Mouse (Mus musculus): Measurements from ENCODE around the gene Srpk2. TPM values are rescaled to one million over a fixed set of nuclear protein-coding genes. Genes with fewer than 3 reads are reported as not detected.
A peak's percentile ranks its signal among the peaks of the same experiment; 100 is the strongest.

The Srpk2 gene
- total RNA-seq, 2 experiments from 2014 or later, result 46.6 to 51.7 TPM

- no peak for ATAC-seq (replicated peaks; ENCODE audit: poor library complexity)
Observed at GRCm38 (mm10) chr5:23573942-23574341, 110.5 kb downstream of the Srpk2 start.

- no peak for ATAC-seq (replicated peaks; ENCODE audit: poor library complexity)
Observed at GRCm38 (mm10) chr5:23568188-23568587, 116.2 kb downstream of the Srpk2 start.

- peak; percentile 84 for ATAC-seq (replicated peaks; ENCODE audit: poor library complexity)
Observed at GRCm38 (mm10) chr5:23566382-23566781, 118.0 kb downstream of the Srpk2 start.

GRCm38 (mm10) chr5:23562278-23563060 is 121.9 kb downstream of the Srpk2 start:
- ATAC-seq (replicated peaks; ENCODE audit: poor library complexity), result no peak

GRCm38 (mm10) chr5:23561227-23561626 is 123.2 kb downstream of the Srpk2 start:
- no peak for ATAC-seq (replicated peaks; ENCODE audit: poor library complexity)

- ATAC-seq (replicated peaks; ENCODE audit: poor library complexity), result no peak
Observed at GRCm38 (mm10) chr5:23560171-23560570, 124.2 kb downstream of the Srpk2 start.

- no peak for ATAC-seq (replicated peaks; ENCODE audit: poor library complexity)
Observed at GRCm38 (mm10) chr5:23556007-23556770, 128.2 kb downstream of the Srpk2 start.

- peak; percentile 91 for ATAC-seq (replicated peaks; ENCODE audit: poor library complexity)
Observed at GRCm38 (mm10) chr5:23553338-23553737, 131.1 kb downstream of the Srpk2 start.

- ATAC-seq (replicated peaks; ENCODE audit: poor library complexity), result peak; percentile 50
Observed at GRCm38 (mm10) chr5:23551687-23552086, 132.7 kb downstream of the Srpk2 start.

- no peak for ATAC-seq (replicated peaks; ENCODE audit: poor library complexity)
Observed at GRCm38 (mm10) chr5:23535692-23536091, 148.7 kb downstream of the Srpk2 start.

- ATAC-seq (replicated peaks; ENCODE audit: poor library complexity), result no peak
Observed at GRCm38 (mm10) chr5:23531541-23532096, 152.8 kb downstream of the Srpk2 start.

- ATAC-seq (replicated peaks; ENCODE audit: poor library complexity), result no peak
Observed at GRCm38 (mm10) chr5:23531100-23531499, 153.3 kb downstream of the Srpk2 start.

- ATAC-seq (replicated peaks; ENCODE audit: poor library complexity), result no peak
Observed at GRCm38 (mm10) chr5:23524621-23525020, 159.8 kb downstream of the Srpk2 start.

- ATAC-seq (replicated peaks; ENCODE audit: poor library complexity), result no peak
Observed at GRCm38 (mm10) chr5:23523936-23524335, 160.5 kb downstream of the Srpk2 start.

- ATAC-seq (replicated peaks; ENCODE audit: poor library complexity), result peak; percentile 75
Observed at GRCm38 (mm10) chr5:23521645-23522044, 162.8 kb downstream of the Srpk2 start.

GRCm38 (mm10) chr5:23519679-23520078 is 164.7 kb downstream of the Srpk2 start:
- ATAC-seq (replicated peaks; ENCODE audit: poor library complexity), result no peak

- peak; percentile 71 for ATAC-seq (replicated peaks; ENCODE audit: poor library complexity)
Observed at GRCm38 (mm10) chr5:23518673-23519072, 165.7 kb downstream of the Srpk2 start.

- ATAC-seq (replicated peaks; ENCODE audit: poor library complexity), result no peak
Observed at GRCm38 (mm10) chr5:23517839-23518238, 166.6 kb downstream of the Srpk2 start.

- ATAC-seq (replicated peaks; ENCODE audit: poor library complexity), result no peak
Observed at GRCm38 (mm10) chr5:23516962-23517361, 167.5 kb downstream of the Srpk2 start.

GRCm38 (mm10) chr5:23515038-23515437 is 169.4 kb downstream of the Srpk2 start:
- ATAC-seq (replicated peaks; ENCODE audit: poor library complexity), result no peak

- no peak for ATAC-seq (replicated peaks; ENCODE audit: poor library complexity)
Observed at GRCm38 (mm10) chr5:23513468-23513867, 170.9 kb downstream of the Srpk2 start.

- no peak for ATAC-seq (replicated peaks; ENCODE audit: poor library complexity)
Observed at GRCm38 (mm10) chr5:23512556-23512955, 171.9 kb downstream of the Srpk2 start.

All from megakaryocyte progenitor cell, adult 5-6 weeks (primary cell).